Mouse (Mus musculus) common myeloid progenitor, adult 5-6 weeks (primary cell): ENCODE results near the gene Dnah17. TPM values are rescaled to one million over a fixed set of nuclear protein-coding genes. Genes with fewer than 3 reads are reported as not detected.

Experiments used
- ATAC-seq: replicated peaks from 2 replicates; pipeline ENCODE4 v1.8.0; 2016; ENCODE audit warnings: low read depth, mild to moderate bottlenecking, moderate TSS enrichment, inconsistent platforms; ENCODE audit not compliant: poor library complexity, severe bottlenecking
- total RNA-seq: library from RNA; stranded (forward); fragments of 200-1000, 187-1606 nt; gene quantifications from 2 replicates; pipeline ENCODE4 v1.2.3, GENCODE M21; 2017

Gene Dnah17
- total RNA-seq, 1 experiment from 2014 or later = not detected

DNA sequence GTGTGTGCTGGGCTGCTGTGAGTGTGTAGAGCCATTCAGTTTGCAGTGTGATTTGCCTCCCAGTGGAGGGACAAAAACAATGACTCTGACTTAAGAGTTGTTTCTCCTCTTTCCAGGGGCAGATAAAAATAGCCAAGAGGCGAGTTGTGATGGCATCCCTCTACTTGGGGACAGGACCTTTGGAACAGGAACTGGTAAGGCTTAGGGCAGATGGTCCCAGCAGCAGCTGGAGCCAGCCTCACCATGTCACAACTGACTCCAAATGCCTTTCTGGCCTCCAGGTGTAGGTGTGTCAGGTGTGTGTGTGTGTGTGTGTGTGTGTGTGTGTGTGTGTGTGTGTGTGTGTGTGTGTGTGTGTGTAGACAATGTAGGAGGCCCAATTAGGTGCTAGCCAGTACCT is 130.4 kb downstream of the Dnah17 start:
- no peak for ATAC-seq

DNA sequence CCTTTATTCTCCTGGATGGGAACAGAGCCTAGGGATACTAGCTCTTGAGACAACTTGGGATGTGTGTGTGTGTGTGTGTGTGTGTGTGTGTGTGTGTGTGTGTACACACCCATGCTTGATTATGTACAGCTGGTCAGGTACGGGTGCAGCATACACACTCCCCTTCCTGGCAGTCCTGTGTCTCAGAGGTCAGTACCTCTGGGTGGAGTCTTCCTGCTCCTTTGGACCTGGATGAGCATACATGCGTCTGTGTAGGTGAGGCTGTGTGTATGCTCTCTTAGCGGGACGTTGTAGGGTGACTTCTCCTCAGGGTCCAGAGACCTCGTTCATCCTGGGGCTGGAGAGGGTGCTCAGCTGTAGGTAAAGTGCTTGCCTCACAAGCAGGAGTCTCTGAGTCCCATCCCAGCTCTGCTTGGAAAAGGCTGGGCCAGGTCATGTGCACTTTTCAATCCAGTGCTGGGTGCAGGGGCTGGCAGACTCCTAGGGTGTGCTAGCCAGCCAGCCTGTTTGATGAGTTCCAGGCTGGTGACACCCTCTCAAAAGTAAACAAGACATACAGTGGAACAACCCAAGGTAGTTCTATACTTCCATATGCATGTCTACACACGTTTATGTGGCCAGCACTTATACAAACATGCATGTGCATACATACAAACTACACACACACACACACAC is 131.0 kb downstream of the Dnah17 start:
- ATAC-seq = no peak

DNA sequence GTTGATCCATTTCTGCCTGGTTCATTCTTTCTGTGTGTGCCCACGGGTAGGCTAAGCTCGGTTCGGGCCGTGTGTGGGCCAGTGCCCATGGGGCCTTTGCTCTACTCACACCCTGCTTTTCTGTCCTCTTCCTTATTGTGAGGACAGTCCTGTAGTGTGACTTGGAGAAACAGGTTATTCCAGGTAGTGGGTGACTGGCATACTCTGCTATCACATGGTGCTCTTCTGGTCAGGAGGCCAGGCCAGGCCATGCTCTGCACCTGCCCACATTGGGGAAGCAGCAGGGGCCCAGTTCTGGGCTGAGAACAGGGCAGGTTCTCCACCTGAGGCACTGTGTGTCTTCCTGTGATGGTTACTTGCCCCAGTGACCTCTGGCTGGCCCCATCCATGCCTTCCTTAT is 132.1 kb downstream of the Dnah17 start:
- ATAC-seq = no peak

DNA sequence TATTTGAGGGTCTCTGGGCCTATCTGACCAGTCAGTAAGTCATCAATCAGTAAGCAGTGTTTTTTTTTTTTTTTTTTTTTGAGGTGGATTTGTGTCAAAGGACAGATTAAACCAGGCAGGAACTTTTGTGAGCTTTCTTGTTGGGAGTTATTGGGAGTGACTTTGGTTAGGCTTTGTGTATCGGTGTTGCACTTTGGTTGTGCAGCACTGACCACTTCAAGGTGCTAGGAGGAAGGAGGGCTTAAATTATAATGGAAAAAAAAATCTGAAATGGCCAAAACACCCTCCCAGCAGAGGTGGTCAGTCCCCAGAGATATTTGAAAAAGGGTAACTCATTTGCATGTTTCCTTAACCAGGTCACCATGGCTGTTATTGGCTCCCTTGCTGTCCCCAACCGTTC is 133.3 kb downstream of the Dnah17 start:
- no peak for ATAC-seq

DNA sequence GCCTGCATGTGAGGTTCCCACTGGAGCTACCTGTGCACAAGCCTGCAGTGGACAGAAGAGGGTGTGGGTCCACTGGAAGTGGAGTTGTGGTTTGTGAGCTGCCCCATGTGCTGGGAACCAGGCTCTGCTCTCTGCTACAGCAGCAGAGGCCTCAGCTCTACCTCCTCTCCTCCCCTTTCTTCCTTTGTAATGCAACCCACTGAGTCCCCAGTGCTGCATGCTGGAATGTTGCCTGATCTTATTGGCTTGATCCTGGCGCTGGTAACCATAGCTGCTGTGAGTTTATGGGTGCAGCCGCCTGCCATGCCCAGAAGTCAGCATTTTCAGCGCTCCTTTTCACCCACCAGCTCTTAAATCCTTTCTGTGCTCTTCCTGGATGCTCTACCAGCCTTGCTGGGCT is 134.4 kb downstream of the Dnah17 start:
- ATAC-seq = no peak

DNA sequence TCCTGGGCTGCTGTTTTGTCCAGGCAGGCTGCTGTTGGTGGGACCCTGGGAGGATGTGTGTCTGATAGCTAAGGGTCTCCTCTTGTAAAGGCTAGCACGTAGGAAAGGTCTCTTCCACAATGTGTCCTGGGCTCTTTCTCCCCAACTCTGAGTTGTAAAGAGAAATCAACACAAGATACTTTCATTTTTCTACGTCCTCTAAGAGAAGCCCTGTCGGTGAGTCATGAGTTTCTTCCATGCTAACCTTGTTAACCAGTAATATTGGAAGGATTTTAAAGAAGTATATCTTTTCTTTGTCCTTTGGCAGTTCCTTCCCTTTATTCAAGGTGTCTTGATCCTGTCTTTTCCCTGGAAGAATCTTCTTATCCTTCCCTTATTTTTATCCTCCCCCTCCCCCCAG is 134.8 kb downstream of the Dnah17 start:
- no peak for ATAC-seq

DNA sequence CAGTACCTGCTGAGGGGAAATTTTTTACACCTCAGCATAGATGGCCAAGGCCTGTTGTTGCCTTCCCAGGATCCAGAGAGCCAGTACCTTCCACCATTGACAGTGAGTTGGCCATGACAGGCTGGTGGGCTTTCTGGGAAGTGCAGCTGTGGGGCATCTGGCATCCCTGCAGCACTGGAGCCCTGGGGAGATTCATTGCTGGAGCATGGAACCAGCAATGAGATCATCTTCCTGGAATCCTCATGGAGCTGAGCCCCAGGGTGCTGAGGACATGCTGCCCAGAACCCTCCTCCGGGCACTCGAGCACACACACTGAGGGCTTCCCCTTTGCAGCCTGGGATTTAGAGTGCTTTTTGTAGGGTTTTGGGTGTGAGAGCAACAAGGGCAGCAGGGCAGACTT is 135.2 kb downstream of the Dnah17 start:
- ATAC-seq = no peak

DNA sequence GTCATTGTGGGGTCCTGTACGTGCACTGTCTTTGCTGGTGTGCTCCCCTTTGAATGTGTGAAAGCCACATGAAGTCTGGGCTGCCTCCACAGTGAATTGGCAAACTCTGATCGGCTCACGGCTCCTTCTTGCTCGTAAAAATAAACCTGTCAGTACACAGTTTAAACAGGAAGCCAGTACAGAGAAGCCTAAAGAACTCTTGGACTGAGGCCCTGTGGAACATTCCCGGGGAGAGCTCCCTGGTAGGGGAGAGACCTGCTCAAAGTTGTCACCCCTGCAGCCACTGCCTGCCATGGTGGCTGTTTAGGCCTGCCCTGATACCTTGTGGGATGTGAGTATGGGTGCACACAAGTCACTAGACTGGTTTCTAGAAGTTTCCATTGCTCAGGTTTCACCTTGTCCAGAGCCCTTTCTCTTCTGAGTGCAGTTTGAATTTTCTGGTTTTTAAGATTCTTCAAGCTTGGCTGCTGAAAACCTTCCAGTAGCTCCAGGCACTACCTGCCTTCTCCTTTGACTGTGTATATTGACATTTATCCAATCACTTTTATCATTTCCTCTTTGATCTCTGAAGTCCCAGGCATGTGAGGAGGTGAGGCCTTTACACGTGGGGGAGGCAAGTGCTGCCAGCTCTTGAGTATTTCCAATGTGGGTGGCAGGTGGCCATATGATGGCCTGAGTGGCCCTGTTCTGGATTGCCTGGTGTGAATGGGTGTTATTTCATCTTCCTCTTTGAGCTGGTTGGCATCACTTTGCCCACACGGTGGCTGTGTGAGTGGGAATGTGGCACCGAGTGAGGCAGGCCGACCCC is 136.0 kb downstream of the Dnah17 start:
- no peak for ATAC-seq

DNA sequence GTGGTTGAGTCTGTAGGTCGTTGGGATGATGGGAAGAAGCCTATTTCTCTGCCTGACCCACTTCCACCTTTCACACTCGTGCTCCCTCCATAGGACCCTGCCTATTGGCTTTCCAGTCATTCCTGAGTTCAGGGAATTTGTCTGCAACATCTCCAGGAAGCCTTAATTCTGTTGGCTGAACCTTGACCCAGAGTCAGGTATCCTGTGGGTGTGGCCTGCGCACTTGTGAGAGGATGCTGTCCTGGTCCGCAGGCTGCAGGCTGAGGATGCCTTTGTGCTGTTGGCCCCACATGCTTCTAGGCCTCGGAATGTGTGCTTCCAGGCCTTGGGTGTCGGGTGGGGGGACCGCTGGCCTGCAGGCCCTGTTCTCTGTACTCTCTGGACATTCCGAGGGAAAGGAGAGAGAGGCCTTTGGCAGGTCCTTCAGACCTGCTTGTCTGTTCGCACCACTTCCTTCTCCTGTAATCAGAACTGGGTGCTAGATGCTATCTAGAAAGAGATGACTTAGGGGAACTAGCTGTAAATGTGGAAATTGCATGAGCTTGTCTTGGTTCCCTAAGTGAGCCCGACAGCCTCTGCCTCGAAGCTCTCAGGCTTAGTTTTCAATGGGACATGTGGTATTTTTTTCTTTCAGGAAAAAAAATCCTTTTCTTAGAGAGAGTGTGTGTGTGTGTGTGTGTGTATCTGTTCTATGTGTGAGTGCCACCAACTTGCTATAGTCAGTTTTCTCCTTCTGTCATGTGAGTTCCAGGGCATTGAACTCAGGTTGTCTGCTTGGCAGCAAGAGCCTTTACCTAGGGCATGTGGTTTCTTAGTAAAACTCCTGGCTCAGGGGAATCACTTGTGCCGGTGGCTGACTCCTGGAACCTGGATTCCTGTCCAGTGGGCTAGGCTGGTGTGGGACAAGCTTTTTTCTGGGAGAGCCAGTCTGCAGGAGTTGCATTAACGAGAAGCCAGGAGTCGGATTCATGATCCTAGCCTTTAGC is 137.0 kb downstream of the Dnah17 start:
- ATAC-seq = no peak

DNA sequence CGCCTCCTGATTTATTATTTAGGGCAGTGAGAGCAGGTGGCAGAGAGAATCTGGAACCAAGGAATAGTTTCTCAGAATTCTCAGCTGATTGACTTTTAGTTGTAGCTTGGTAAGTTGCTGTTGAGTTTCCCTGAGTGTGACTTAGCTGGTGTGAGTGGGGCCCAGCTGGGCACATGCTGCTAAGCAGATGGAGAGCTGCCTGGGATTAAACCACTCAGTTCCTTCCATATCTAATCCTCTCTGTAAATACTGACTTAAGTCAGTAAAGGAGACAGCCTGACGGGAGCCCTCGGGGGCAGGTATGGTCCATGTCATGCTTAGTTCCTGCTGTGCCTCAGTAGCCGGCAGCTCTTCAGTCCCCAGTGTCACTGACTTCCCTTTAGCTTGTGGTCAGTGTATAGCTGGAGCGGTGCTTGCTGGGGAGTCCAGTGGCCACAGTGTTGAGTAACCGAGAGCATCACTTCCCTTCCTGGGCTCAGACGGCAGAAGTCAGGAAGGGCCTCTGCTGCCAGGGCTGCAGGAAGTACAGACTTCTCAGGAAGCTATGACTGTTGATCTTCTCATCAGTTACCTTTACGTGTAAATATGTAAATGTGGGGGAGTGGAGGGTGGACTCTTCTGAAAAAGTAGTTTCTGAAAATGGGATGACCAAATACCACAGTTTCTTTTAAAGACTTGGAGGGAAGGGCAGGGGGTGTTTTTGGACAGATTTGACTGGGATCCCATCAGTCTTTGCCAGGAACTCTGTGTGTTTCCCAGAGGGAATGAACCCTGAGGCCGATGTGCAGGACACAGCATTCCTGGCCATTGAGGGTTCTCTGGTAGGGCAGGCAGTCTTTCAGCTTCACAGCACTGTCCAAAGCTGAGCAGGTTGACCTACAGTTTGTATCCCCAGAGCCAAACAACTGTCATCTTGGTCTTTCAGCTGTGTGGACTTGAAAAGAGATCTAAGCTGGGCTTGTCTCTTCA is 138.6 kb downstream of the Dnah17 start:
- peak; percentile 81 for ATAC-seq

DNA sequence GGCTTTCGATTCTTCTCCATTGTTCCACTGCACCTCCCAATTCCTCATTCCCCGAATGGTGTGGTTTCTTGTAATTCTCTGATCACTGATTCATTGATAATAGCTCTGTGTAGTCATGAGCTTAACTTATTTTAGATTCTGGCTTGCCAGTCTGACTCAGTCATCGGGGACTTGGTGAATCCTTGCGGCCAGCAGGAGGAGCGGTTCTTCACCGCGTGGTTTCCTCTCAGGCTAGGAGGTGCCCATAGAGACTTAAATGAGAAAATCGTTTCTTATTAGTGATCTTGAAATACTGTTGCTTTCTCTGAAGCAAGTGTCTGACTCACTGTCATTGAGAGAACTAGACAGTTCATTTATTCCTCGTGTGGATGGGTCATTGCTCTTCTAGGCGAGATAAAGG is 140.5 kb downstream of the Dnah17 start:
- peak; percentile 30 for ATAC-seq

DNA sequence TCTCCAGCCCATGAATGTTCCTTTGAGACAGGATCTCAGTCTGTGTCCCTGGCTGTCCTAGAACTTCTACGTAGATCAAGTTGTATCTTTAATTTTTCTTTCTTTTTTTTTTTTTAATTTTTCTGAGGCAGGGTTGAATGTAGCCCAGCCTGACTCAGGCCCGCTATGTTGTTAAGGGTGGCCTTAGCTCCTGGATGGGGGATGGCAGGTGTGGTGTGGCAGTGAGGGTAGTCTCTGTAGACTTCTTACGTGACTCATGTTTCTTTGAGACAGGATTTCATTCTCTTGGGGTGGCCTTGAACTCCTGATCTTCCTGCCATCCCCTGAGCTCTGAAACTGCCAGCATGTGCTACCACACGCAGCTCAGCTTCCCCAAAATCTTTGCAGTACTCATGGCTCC is 141.2 kb downstream of the Dnah17 start:
- ATAC-seq = no peak

DNA sequence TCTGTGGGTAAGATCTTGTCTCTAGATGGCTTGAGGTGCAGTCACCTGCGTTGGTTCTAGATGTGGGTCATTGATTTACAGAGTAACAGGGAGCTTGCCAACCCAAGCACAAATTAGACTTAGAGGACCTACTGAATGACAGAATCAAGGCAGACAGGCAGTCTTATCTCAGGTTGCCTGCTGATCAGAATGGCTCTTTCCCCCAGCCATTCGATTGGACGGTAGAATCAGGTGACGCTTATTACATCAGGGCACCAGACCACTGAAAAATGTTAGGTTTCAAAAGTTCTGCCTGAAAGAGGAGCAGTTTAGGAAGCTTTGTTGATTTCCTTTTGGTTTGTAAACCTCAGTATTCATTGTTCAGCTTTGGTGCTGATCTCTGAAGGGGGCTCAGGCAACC is 142.5 kb downstream of the Dnah17 start:
- ATAC-seq = no peak

DNA sequence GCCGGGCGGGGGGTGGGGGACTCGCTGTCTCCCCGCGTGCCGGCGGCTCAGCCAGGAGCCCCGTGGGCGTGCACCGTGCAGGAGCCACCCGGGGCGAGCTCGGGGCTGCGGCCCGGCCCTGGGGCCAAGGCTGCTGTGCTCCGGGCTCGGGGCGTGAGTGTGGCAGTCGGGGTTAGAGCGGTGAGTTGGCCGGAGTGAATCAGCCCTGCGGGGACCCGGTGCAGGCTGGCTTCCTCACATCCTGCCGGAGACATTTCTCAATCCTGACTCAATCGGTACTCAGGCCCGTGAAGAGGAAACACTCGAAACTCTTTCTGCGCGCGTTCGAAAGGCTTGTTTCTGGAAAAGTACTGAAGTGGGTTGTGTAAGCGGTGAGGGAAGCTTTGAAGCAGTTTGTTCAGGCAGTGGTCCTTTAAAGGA is 143.4 kb downstream of the Dnah17 start:
- ATAC-seq = 0 out of 2 replicates have a peak, but pooled peaks have one; percentile 17

DNA sequence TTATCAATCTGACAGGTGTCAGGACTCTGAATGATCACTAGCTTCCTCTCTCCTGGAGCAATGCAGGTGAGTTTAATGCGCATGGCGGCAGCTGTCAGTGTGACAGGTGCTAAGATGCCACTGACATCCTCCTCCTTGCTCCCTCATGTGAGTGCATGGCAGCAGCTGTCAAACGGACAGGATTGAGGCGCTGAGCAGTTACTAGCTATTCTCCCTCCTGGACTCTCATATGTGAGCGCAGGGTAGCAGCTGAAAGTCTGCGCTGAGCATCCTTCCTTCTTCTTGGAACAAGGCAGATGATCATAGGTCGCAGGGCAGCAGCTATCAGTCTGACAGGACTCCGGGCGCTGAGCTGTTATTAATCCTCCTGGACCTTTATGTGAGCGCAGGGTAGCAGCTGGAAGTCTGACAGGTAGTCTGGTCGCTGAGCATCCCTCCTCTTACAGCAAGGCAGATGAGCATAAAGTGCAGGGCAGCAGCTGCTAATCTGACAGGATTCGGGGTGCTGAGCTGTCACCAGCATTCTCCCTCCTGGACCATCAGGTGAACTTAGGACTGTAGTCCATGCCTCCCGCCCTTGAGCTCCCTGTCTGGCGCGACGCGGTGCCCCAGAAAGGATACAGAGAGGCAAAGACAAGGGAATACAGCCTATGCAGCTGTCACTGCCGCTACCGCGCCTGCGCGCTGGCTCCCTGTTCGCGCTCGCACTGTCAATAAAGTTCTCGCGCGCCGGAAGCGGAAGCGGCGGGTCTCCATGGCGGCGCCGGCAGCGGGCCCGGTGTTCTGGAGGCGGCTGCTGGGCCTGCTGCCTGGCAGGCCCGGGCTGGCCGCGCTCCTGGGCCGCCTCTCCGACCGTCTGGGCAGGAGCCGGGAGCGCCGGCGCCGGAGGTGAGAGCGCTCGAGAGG is 144.1 kb downstream of the Dnah17 start, which contains the start of gene Pgs1:
Pgs1 (plus strand) TSS at position 167 of the 906 bp plus-strand sequence.
- peak; percentile 69 for ATAC-seq

DNA sequence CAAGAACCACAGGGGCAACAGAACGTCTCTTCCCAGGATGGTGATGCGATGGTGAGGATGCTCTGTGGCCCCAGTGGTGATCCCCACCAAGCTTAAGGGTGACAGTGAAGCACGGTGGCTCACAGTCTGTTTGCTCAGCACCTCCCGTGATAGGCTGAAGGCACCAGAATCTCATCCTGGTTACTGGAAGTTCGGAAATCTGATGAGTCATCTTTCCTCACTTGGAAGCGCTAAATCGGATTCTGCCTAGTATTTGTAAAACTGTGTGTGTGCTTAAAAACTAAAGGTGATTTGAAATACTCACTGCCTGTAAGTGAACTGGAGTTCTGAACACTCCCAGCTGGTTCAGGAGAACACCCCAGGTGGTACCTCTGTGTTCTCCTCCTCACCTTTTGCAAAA is 146.7 kb downstream of the Dnah17 start:
- no peak for ATAC-seq

DNA sequence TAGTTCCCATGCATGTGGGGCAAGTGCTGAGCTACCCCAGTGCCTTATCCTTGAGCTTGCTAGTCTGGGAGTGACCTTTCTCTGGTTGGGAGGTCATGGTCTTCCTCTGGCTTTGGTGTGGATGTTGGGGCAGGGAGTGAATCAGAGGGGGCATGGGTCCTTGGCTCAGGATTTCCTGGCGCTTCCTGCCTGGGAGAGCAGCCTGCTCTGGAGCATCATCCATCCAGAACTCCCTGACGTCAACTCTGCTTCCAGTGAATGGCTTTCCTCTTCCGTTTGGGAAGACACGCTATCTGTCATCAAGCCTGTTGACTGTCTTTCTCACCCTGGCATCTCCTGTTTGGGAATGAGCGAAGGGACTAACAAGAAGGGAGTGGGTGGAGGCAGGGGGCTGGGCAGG is 148.0 kb downstream of the Dnah17 start:
- no peak for ATAC-seq

DNA sequence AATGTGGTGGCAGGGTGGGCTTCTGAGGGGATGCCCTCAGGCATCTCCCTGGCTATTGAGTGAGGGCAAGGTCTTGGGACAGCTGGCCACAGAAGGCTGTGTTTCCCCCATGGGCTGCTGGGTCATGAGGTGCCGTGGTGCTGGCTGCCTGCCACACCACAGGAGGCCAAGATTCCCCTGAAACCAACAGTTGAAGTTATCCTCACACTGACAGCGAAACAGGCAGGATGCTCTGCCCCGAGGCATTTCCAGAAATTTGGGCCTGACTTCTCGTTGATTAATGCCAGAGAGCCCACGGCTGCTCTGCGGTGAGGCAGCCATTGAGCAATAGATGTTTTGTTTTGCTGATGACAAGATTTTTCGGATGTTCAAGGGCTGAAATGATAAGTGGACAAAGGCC is 151.0 kb downstream of the Dnah17 start:
- peak; percentile 47 for ATAC-seq
